Mouse (Mus musculus) cerebellum, adult 11 months (tissue): Measurements from ENCODE around the gene Camk1d.
A peak's percentile ranks its signal among the peaks of the same experiment; 100 is the strongest.

ENCODE experiments used
- DNase-seq: peaks from one replicate; pipeline ENCODE4 v3.0.0; 2022

Camk1d gene

GRCm38 (mm10) chr2:5707871-5708733 lies 6.2 kb downstream of the Camk1d start:
- no peak for DNase-seq

GRCm38 (mm10) chr2:5706618-5707017 lies 7.7 kb downstream of the Camk1d start:
- peak; percentile 41 for DNase-seq

GRCm38 (mm10) chr2:5702370-5702769 lies 11.9 kb downstream of the Camk1d start:
- no peak for DNase-seq

GRCm38 (mm10) chr2:5700931-5701330 lies 13.4 kb downstream of the Camk1d start:
- no peak for DNase-seq

GRCm38 (mm10) chr2:5698451-5698850 lies 15.9 kb downstream of the Camk1d start:
- DNase-seq, result no peak

DNA sequence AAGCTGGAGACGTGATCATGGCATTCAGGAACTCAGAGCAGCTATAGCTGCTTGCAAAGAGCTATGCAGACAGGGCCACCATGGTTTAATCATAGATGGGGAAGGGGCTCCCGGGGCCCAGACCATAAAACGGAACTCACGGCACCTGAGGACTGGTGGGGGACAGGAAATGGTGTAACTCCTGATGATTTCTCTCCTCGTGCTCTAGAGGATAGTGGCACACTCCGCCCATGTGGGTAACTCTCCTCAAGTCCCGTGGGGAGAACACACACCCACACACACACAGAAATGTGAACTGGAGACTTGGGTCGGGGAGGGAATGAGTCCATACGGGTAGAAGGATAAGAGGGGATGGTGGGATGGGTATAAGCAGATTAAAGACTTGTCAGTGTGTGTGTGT lies 20.2 kb downstream of the Camk1d start:
- no peak for DNase-seq

GRCm38 (mm10) chr2:5691729-5692128 lies 22.6 kb downstream of the Camk1d start:
- DNase-seq, result no peak

DNA sequence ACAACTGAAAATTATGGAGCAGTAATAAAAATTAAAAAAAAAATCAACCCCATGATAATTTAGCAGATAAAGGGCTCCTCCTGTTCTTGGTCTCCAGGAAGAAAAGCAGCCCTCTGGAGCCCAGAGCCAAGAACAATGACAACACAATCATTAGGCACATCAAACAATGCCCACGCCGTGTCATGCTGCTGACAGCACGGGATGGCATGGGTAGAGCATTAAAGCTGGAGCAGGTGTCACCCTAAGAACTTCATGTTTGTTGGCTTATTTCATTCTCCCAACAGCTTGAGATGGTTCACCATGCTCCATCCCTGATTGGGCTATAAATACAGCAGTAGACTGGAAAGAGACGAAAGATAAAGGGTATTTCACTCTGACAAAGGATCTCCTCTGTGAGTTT lies 30.9 kb downstream of the Camk1d start:
- no peak for DNase-seq

GRCm38 (mm10) chr2:5681909-5682308 lies 32.4 kb downstream of the Camk1d start:
- DNase-seq, result no peak

DNA sequence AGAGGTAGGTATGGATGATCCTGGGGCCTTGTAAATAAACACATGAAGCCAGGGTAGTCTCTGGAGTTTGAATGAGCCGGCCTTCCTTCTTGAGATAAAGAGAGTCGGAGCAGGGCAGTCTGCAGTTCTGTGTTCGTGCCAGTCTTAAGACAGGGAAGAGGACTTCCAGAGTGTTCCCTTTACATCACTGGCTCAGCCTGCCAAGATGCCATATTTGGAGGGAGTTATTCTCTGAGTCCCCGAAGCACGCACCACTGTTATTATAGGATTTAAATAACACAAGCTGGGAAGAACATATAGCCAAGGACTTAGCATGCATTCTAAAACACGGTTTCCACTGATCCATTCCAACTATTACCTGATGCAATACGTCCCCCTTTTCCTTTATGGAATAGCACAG lies 33.0 kb downstream of the Camk1d start:
- no peak for DNase-seq

DNA sequence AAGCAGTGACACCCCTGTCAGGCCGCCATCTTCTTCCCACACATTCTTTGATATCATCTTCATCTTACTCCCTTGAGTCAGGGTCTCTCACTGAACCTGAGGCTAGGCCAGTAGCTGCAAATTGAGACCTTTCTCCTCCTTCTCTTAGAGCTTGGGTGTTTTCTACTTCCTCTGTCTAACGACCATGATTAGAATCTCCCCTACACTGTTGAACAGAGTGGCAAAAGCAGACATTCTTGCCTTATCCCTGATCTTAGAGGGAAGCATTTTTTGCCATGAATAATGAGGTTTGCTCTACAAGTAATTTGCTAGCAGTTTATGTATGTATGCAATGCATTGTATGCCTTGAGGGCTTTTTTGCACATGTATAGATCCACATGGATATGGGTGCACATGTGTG lies 35.3 kb downstream of the Camk1d start:
- DNase-seq, result no peak

GRCm38 (mm10) chr2:5677472-5677871 lies 36.8 kb downstream of the Camk1d start:
- no peak for DNase-seq

DNA sequence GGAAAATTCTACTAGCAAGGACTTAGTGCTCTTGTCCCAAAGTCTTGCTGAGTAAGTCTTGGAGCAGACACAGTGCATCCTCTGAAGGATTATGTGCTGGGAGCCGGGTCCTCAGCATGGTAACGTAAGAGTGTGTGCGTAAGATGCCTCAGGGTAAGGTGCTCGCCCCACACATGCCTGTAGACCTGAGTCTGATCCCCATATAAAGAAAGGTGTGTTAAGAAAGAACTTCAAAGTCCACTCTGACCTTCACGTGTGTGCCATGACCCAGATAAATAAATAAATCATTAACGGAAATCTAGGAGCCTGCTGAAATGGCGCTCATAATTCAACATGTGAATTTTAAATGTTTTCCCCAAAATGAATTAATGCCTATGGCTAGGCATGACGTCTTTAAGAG lies 37.5 kb downstream of the Camk1d start:
- no peak for DNase-seq

DNA sequence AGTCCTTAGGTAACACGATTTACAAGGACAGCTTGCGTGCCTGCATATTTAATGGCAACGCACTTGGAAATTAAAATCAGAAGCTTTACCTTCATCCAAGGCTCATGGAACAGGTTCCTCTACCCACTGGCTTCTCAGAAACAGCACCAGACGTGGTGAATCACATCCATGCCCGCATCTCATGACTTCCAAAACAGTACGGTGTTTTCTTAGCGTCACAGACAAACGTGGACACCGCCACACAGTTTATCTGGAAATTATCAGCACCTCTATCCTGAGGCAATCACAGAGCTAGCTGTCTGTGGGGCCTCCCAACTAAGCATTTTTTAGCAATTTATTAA lies 38.2 kb downstream of the Camk1d start:
- no peak for DNase-seq

- peak; percentile 66 for DNase-seq
These were observed 38.7 kb downstream of the Camk1d start for GRCm38 (mm10) chr2:5675431-5676142.

GRCm38 (mm10) chr2:5674512-5674911 lies 39.8 kb downstream of the Camk1d start:
- no peak for DNase-seq

DNA sequence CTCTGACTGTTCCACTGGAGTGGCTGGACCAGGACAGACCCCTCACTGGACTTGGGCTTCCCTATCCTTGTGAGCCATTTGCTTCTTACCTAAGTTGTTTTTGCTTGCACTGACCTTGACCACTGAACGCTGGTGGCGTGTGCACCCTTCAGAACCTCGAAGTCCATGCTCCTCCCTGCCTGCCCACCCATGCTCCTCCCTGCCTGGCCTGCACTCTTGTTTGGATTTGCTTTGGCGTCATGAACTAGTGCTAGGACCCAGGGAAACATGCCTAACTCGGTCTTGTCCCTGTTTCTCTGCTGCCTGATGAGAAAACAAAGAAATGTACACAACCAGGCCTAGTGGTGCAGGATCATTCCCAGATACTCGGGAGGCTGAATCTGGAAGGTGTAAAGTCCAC lies 40.5 kb downstream of the Camk1d start:
- DNase-seq, result no peak

DNA sequence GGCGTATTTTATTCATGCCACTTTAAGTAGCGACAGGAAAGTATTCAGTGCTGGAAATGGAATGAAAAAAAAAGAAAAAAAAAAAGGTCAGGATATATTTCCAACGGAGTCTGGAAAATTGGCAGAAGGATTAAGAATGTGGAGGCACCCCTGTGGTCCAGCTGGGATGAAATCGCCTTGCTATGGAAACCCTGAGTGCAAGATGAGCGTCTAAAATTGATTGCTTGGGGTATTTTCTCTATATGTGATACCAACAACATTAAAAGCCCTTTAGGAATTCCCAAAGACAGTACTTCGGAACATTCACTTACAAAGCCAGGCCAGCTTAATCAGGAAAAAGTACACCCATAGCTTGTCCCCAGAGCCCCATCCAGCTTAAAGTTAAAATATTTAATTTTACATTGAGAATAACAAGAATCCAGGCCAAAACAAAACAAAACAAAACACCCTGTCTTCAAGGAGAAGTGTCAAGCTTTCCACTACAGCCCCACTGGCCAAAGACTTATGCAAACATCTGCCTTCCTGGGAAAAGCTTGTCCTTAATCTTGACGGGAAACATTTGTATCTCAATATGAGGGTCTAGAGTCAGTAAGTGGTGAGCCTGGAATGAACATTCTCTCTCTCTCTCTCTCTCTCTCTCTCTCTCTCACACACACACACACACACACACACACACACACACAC lies 41.3 kb downstream of the Camk1d start:
- DNase-seq, result no peak

- no peak for DNase-seq
These were observed 44.2 kb downstream of the Camk1d start for GRCm38 (mm10) chr2:5670146-5670545.

- DNase-seq, result no peak
These were observed 44.7 kb downstream of the Camk1d start for GRCm38 (mm10) chr2:5669498-5670040.

- DNase-seq, result no peak
These were observed 45.4 kb downstream of the Camk1d start for GRCm38 (mm10) chr2:5668940-5669339.

DNA sequence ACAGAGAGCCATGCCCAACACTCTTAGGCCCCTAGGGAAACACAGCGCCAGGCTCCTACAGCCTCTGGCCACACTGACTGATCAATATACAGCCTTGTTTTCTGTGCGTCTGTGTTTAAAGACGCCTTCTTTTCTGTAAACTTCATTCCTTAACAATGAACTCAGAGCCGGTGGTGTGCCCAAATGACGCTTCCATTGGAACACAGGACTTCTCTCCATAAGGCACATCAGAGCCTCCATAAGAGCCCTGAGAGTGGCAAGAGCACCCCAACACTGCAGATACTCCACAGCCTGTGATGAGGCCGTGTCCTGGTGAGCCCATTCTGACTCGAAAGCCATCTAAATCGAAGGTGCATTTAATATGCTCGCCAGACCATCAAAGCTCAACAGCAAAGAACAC lies 50.8 kb downstream of the Camk1d start:
- DNase-seq, result no peak

GRCm38 (mm10) chr2:5661946-5662345 lies 52.4 kb downstream of the Camk1d start:
- DNase-seq, result no peak

DNA sequence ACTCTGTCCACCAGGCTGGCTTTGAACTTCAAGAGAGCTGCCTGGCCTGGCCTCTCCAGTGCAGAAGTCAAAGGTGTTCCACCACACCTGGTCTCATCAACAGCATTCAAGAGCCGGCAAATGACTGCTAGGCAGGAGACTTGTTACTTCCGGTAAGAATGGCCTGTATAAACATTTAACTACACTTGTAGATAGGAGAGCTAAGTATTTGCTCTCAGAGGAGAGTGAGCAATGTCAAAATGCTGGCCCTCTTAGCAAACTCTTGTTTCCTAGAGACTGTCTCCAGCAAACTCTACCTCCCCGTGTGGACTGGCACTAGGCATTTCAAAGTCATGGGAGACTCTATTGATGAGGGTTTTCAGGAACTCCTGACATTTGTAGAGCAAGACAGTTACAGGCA lies 56.3 kb downstream of the Camk1d start:
- DNase-seq, result no peak
